Mouse (Mus musculus) liver, embryonic 11.5 days (tissue): Measurements from ENCODE around the gene 4921524J17Rik. TPM values are rescaled to one million over a fixed set of nuclear protein-coding genes. Genes with fewer than 3 reads are reported as not detected.

ENCODE experiments used
- ATAC-seq: fragments of 200-750 bp; cut with Nextera tagmentation; replicated peaks from 2 replicates; pipeline ENCODE4 v1.8.0; 2017; ENCODE audit warnings: moderate number of reproducible peaks, mild to moderate bottlenecking, moderate TSS enrichment, moderate library complexity; ENCODE audit not compliant: low FRiP score
- DNase-seq: peaks from one replicate; pipeline ENCODE4 v3.0.0-alpha.2; 2017; ENCODE audit warnings: low spot score
- H3K27ac ChIP-seq: fragments of 300-500 bp; sonication (generic); 2 replicates; pipeline ENCODE4 v1.5.1; 2014; ENCODE audit warnings: mild to moderate bottlenecking, low read depth, low read length, control low read depth
- H3K27me3 ChIP-seq: fragments of 300-500 bp; sonication (generic); replicated peaks from 2 replicates; pipeline ENCODE4 v1.6.1; 2014; ENCODE audit warnings: low read length, mixed read lengths; ENCODE audit not compliant: control insufficient read depth, insufficient read depth
- H3K36me3 ChIP-seq: fragments of 300-500 bp; sonication (generic); 2 replicates; pipeline ENCODE4 v1.6.1; 2014; ENCODE audit warnings: mild to moderate bottlenecking, low read length, moderate library complexity, mixed read lengths; ENCODE audit not compliant: control insufficient read depth, insufficient read depth
- H3K4me1 ChIP-seq: fragments of 300-500 bp; sonication (generic); replicated peaks from 2 replicates; pipeline ENCODE4 v1.6.1; 2014; ENCODE audit warnings: low read length, mixed read lengths; ENCODE audit not compliant: control insufficient read depth, insufficient read depth
- H3K4me2 ChIP-seq: fragments of 300-500 bp; sonication (generic); 2 replicates; pipeline ENCODE4 v1.6.1; 2014; ENCODE audit warnings: mild to moderate bottlenecking, control low read depth, moderate library complexity
- H3K4me3 ChIP-seq: fragments of 300-500 bp; sonication (generic); 2 replicates; pipeline ENCODE4 v1.5.1; 2014; ENCODE audit warnings: low read depth, low read length, control low read depth
- H3K9ac ChIP-seq: fragments of 300-500 bp; sonication (generic); 2 replicates; pipeline ENCODE4 v1.6.1; 2014; ENCODE audit warnings: low read depth, low read length, control low read depth
- H3K9me3 ChIP-seq: fragments of 300-500 bp; sonication (generic); 2 replicates; pipeline ENCODE4 v1.6.1; 2016; ENCODE audit warnings: low read length, inconsistent platforms, mixed read lengths; ENCODE audit not compliant: control insufficient read depth
- WGBS: fragments of 180-500 bp; shearing (Covaris S2); extraction: QIAGEN DNeasy Blood & Tissue Kit; methylation state at CpG from one replicate; pipeline ENCODE4 v1.1.7; 2014; 5-methylcytosine and 5-hydroxymethylcytosine counted together
- polyA plus RNA-seq: library from polyadenylated mRNA; unstranded; fragments of >200 nt; fragmentation: Nextera tagmentation; extraction: Ambion mirVana; gene quantifications from 2 replicates; pipeline ENCODE4 v1.2.1, GENCODE M21; 2014

4921524J17Rik gene
- polyA plus RNA-seq, 1 experiment from 2014 or later, result 38.3 TPM

- H3K4me2 ChIP-seq, result no peak overlapping the region
- DNase-seq (no peak), ATAC-seq (no peak; the same call in 1 of the 2 replicates)
- H3K4me1 ChIP-seq, result peaks cover 21% of the 10 kb centered on the region
- 35% methylated on average over 1 of the region's 1 CpGs for WGBS
- H3K36me3 ChIP-seq, result no peaks in the 10 kb centered on the region
- no peaks in the 10 kb centered on the region for H3K27me3 ChIP-seq
- H3K27ac ChIP-seq, result no peak overlapping the region
- no peak overlapping the region for H3K9ac ChIP-seq
- no peak overlapping the region for H3K4me3 ChIP-seq
- H3K9me3 ChIP-seq, result no peaks in the 10 kb centered on the region
Measured at GRCm38 (mm10) chr8:85391438-85391837, 41.2 kb downstream of the 4921524J17Rik start.

- no peak for ATAC-seq
- WGBS, result 76% methylated on average over 6 of the region's 6 CpGs
Measured at GRCm38 (mm10) chr8:85386205-85386604, 46.4 kb downstream of the 4921524J17Rik start, which contains the start of gene Mylk3. Mylk3 (minus strand) TSS chr8:85386345.

GRCm38 (mm10) chr8:85381926-85382325 lies 50.7 kb downstream of the 4921524J17Rik start:
- Histone ChIP-seq H3K27me3 (no peaks in the 10 kb centered on the region), H3K9ac (peak overlapping the region; percentile 49; the same call in 1 of the 2 replicates), H3K4me3 (no peak overlapping the region; the same call in 1 of the 2 replicates), H3K4me1 (peaks cover 56% of the 10 kb centered on the region), H3K36me3 (no peaks in the 10 kb centered on the region), H3K4me2 (peak overlapping the region; percentile 85), H3K9me3 (no peaks in the 10 kb centered on the region), H3K27ac (peak overlapping the region; percentile 99)
- WGBS, result 52% methylated on average over 4 of the region's 4 CpGs
- no peak for DNase-seq
- no peak for ATAC-seq

More at GRCm38 (mm10) chr8:85386205-85386604, 46.4 kb downstream of the 4921524J17Rik start, which contains the start of gene Mylk3:
- no peaks in the 10 kb centered on the region for H3K36me3 ChIP-seq
- no peaks in the 10 kb centered on the region for H3K9me3 ChIP-seq
- no peak for DNase-seq
- no peaks in the 10 kb centered on the region for H3K27me3 ChIP-seq
- H3K4me2 ChIP-seq, result no peak within 1 kb of the TSS
- no peak within 1 kb of the TSS for H3K4me3 ChIP-seq
- H3K4me1 ChIP-seq, result peaks cover 21% of the 10 kb centered on the region
- H3K9ac ChIP-seq, result no peak within 1 kb of the TSS
- H3K27ac ChIP-seq, result no peak within 1 kb of the TSS

GRCm38 (mm10) chr8:85380824-85381209 lies 51.8 kb downstream of the 4921524J17Rik start:
- WGBS, result 8% methylated on average over 8 of the region's 8 CpGs
- Histone ChIP-seq H3K4me2 (peak overlapping the region; percentile 85), H3K4me1 (peaks cover 62% of the 10 kb centered on the region), H3K36me3 (no peaks in the 10 kb centered on the region), H3K27me3 (no peaks in the 10 kb centered on the region), H3K4me3 (peak overlapping the region; percentile 56), H3K9ac (peak overlapping the region; percentile 73), H3K9me3 (no peaks in the 10 kb centered on the region), H3K27ac (peak overlapping the region; percentile 99)
- ATAC-seq (peak; percentile 94), DNase-seq (peak; percentile 81)

- WGBS, result 34% methylated on average over 10 of the region's 10 CpGs
- Histone ChIP-seq H3K9ac (peak overlapping the region; percentile 73), H3K4me3 (peak overlapping the region; percentile 56), H3K27ac (peak overlapping the region; percentile 99), H3K36me3 (no peaks in the 10 kb centered on the region), H3K4me2 (peak overlapping the region; percentile 85), H3K4me1 (peaks cover 62% of the 10 kb centered on the region), H3K9me3 (no peaks in the 10 kb centered on the region), H3K27me3 (no peaks in the 10 kb centered on the region)
- DNase-seq, result no peak
- ATAC-seq, result peak; percentile 35; the same call in 1 of the 2 replicates
Measured at GRCm38 (mm10) chr8:85380123-85380823, 52.4 kb downstream of the 4921524J17Rik start.

- no peak for DNase-seq
Measured at GRCm38 (mm10) chr8:85379142-85379781, 53.4 kb downstream of the 4921524J17Rik start.

GRCm38 (mm10) chr8:85376516-85376915 lies 56.1 kb downstream of the 4921524J17Rik start:
- ATAC-seq, result no peak
- Histone ChIP-seq H3K27me3 (no peaks in the 10 kb centered on the region), H3K4me1 (peaks cover 58% of the 10 kb centered on the region), H3K4me2 (no peak overlapping the region), H3K27ac (no peak overlapping the region), H3K9ac (peak overlapping the region; percentile 18; the same call in 1 of the 2 replicates), H3K36me3 (no peaks in the 10 kb centered on the region), H3K4me3 (no peak overlapping the region), H3K9me3 (no peaks in the 10 kb centered on the region)
- WGBS, result 67% methylated on average over 3 of the region's 3 CpGs
- DNase-seq, result no peak

More at GRCm38 (mm10) chr8:85379142-85379781, 53.4 kb downstream of the 4921524J17Rik start:
- H3K27me3 ChIP-seq, result no peaks in the 10 kb centered on the region
- H3K9ac ChIP-seq, result peak overlapping the region; percentile 73
- no peaks in the 10 kb centered on the region for H3K36me3 ChIP-seq
- peak; percentile 80 for ATAC-seq
- 8% methylated on average over 2 of the region's 2 CpGs for WGBS
- H3K27ac ChIP-seq, result peak overlapping the region; percentile 99
- peak overlapping the region; percentile 56 for H3K4me3 ChIP-seq
- H3K4me2 ChIP-seq, result peak overlapping the region; percentile 85
- H3K9me3 ChIP-seq, result no peaks in the 10 kb centered on the region
- peaks cover 64% of the 10 kb centered on the region for H3K4me1 ChIP-seq

GRCm38 (mm10) chr8:85374286-85374685 lies 58.3 kb downstream of the 4921524J17Rik start:
- no peaks in the 10 kb centered on the region for H3K27me3 ChIP-seq
- H3K36me3 ChIP-seq, result no peaks in the 10 kb centered on the region
- no peak overlapping the region for H3K9ac ChIP-seq
- no peak overlapping the region for H3K4me3 ChIP-seq
- ATAC-seq (no peak), DNase-seq (no peak)
- no peak overlapping the region for H3K27ac ChIP-seq
- peaks cover 37% of the 10 kb centered on the region for H3K4me1 ChIP-seq
- no peaks in the 10 kb centered on the region for H3K9me3 ChIP-seq
- no peak overlapping the region for H3K4me2 ChIP-seq
- 60% methylated on average over 4 of the region's 4 CpGs for WGBS
